Mouse (Mus musculus): ENCODE results near the gene Pkhd1.

DNA sequence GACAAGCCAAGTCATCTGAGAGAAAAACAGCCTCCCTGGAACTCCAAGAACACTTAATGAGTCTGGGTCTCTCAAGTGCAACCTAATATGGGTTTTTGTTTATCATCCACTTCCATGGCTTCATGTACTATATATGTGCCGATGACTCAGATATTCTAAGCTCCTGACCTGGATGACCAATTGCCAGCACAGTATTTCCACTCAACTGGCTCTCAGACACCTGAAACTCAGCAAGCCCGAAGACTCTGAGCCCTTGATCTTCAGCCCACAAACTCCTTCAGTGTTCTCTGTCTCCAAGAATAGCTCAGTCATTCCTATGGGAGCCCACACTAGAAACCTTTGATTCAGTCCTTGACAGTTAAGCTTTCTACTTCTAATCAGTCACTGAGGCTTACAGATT is 17.0 kb upstream of the Pkhd1 start:
- TF ChIP-seq CEBPB (IDR thresholded peaks at IDR 0.05; ENCODE audit: insufficient read depth, poor library complexity, severe bottlenecking) (no peak), USF1 (IDR thresholded peaks at IDR 0.05; ENCODE audit: low read depth) (no peak), E2F4 (IDR thresholded peaks at IDR 0.05; ENCODE audit: insufficient read depth) (no peak), MAX (IDR thresholded peaks at IDR 0.05; ENCODE audit: low read depth) (no peak), POLR2A (IDR thresholded peaks at IDR 0.05; ENCODE audit: insufficient read length, low read depth) (no peak), POLR2AphosphoS2 (IDR thresholded peaks at IDR 0.05; ENCODE audit: insufficient read length, low read depth) (no peak)
